In genomic region chr17:28513844-28514243, GRCm38 (mm10) we compare ENCODE assay signal across 13 mouse cellular contexts. TPM values are rescaled to one million over a fixed set of nuclear protein-coding genes. Genes with fewer than 3 reads are reported as not detected.
DNase-seq lines count a peak whose midpoint lies in the region; ATAC-seq lines count a peak whose summit lies in the region.
"Had no signal": no experiment of that assay in that cellular context is flagged by ENCODE, and none has a peak within 500 bp of the region (broad histone marks: within the 10 kb centered on the region; RNA-seq: fewer than 3 reads in every experiment).

No protein-coding gene starts in this region.

- no peaks in the 10 kb centered on the region for H3K36me3 ChIP-seq in forebrain, embryonic 12.5 days (replicated peaks)
- H3K36me3 ChIP-seq in forebrain, embryonic 11.5 days (ENCODE audit: control insufficient read depth, insufficient read depth, low read length), result no peaks in the 10 kb centered on the region
- H3K36me3 ChIP-seq in liver, embryonic 15.5 days (replicated peaks), result no peaks in the 10 kb centered on the region
- no peaks in the 10 kb centered on the region for H3K36me3 ChIP-seq in liver, embryonic 12.5 days
- no peaks in the 10 kb centered on the region for H3K36me3 ChIP-seq in forebrain, embryonic 15.5 days

- no peak for DNase-seq in forebrain, embryonic 11.5 days (ENCODE audit: low spot score)
- DNase-seq in cerebellum, adult 9-11 months, result no peak
- DNase-seq: thymus, postnatal 14 days had no signal

- H3K9ac ChIP-seq in forebrain, embryonic 12.5 days, result no peak overlapping the region
- H3K9ac ChIP-seq in forebrain, embryonic 11.5 days (ENCODE audit: low read length), result no peak overlapping the region
- H3K9ac ChIP-seq in liver, embryonic 15.5 days, result no peak overlapping the region
- no peak overlapping the region for H3K9ac ChIP-seq in liver, embryonic 12.5 days
- H3K9ac ChIP-seq in forebrain, embryonic 15.5 days (replicated peaks), result no peak overlapping the region

- 0 out of 2 replicates have a peak overlapping the region, but pooled peaks have one; percentile 25 for H3K27ac ChIP-seq in forebrain, embryonic 12.5 days
- H3K27ac ChIP-seq in forebrain, embryonic 11.5 days (ENCODE audit: low read depth, low read length), result no peak overlapping the region
- peak overlapping the region; percentile 66 for H3K27ac ChIP-seq in liver, embryonic 15.5 days (replicated peaks)
- H3K27ac ChIP-seq in liver, embryonic 12.5 days, result no peak overlapping the region
- no peak overlapping the region for H3K27ac ChIP-seq in forebrain, embryonic 15.5 days (replicated peaks)

- peaks cover 41% of the 10 kb centered on the region for H3K27me3 ChIP-seq in forebrain, embryonic 12.5 days
- peaks cover 6% of the 10 kb centered on the region for H3K27me3 ChIP-seq in forebrain, embryonic 11.5 days (ENCODE audit: control insufficient read depth, insufficient read depth, low read length)
- peaks cover 43% of the 10 kb centered on the region for H3K27me3 ChIP-seq in liver, embryonic 15.5 days
- peaks cover 75% of the 10 kb centered on the region for H3K27me3 ChIP-seq in liver, embryonic 12.5 days (replicated peaks)
- 0 out of 2 replicates have a peak, but pooled peaks cover 4% of the 10 kb centered on the region for H3K27me3 ChIP-seq in forebrain, embryonic 15.5 days

- peaks cover 29% of the 10 kb centered on the region for H3K4me1 ChIP-seq in forebrain, embryonic 12.5 days
- H3K4me1 ChIP-seq in forebrain, embryonic 11.5 days (replicated peaks; ENCODE audit: control insufficient read depth, insufficient read depth, low read length), result peaks cover 23% of the 10 kb centered on the region
- H3K4me1 ChIP-seq in liver, embryonic 15.5 days (replicated peaks), result peaks cover 50% of the 10 kb centered on the region
- H3K4me1 ChIP-seq in liver, embryonic 12.5 days, result peaks cover 53% of the 10 kb centered on the region
- H3K4me1 ChIP-seq in forebrain, embryonic 15.5 days, result peaks cover 25% of the 10 kb centered on the region

- no peak overlapping the region for H3K4me3 ChIP-seq in forebrain, embryonic 12.5 days (replicated peaks)
- H3K4me3 ChIP-seq in forebrain, embryonic 11.5 days (ENCODE audit: low read depth, low read length), result no peak overlapping the region
- no peak overlapping the region for H3K4me3 ChIP-seq in liver, embryonic 15.5 days (replicated peaks)
- H3K4me3 ChIP-seq in liver, embryonic 12.5 days, result no peak overlapping the region
- no peak overlapping the region for H3K4me3 ChIP-seq in forebrain, embryonic 15.5 days

- no peak for ATAC-seq in forebrain, embryonic 12.5 days (ENCODE audit: low FRiP score)
- ATAC-seq in forebrain, embryonic 11.5 days (replicated peaks; ENCODE audit: low FRiP score), result no peak
- ATAC-seq in liver, embryonic 15.5 days (ENCODE audit: insufficient read depth), result no peak
- ATAC-seq in liver, embryonic 12.5 days, result no peak
- peak; percentile 14 to 15; a peak in 2 of 4 replicates for ATAC-seq in hematopoietic stem cell, adult 5-6 weeks (replicated peaks in 1 of 2; ENCODE audit: insufficient read depth in 1 of 2, low FRiP score in 2 of 2, low TSS enrichment in 1 of 2, low read depth in 1 of 2, poor library complexity in 2 of 2, severe bottlenecking in 2 of 2)
- ATAC-seq in monocyte, adult 5-6 weeks (replicated peaks; ENCODE audit: insufficient number of reproducible peaks, low FRiP score, low TSS enrichment, poor library complexity, severe bottlenecking), result 0 out of 2 replicates have a peak, but pooled peaks have one; percentile 6
- ATAC-seq in forebrain, embryonic 15.5 days (replicated peaks), result no peak

- no peak overlapping the region for H3K4me2 ChIP-seq in forebrain, embryonic 12.5 days
- no peak overlapping the region for H3K4me2 ChIP-seq in forebrain, embryonic 11.5 days (ENCODE audit: low read depth, low read length, severe bottlenecking)
- H3K4me2 ChIP-seq in liver, embryonic 15.5 days, result 0 out of 2 replicates have a peak overlapping the region, but pooled peaks have one; percentile 1
- H3K4me2 ChIP-seq in liver, embryonic 12.5 days, result no peak overlapping the region
- no peak overlapping the region for H3K4me2 ChIP-seq in forebrain, embryonic 15.5 days (replicated peaks)

- no peaks in the 10 kb centered on the region for H3K9me3 ChIP-seq in forebrain, embryonic 12.5 days
- no peaks in the 10 kb centered on the region for H3K9me3 ChIP-seq in forebrain, embryonic 11.5 days (ENCODE audit: control insufficient read depth, low read length)
- no peaks in the 10 kb centered on the region for H3K9me3 ChIP-seq in liver, embryonic 15.5 days (replicated peaks)
- no peaks in the 10 kb centered on the region for H3K9me3 ChIP-seq in liver, embryonic 12.5 days (replicated peaks)
- no peaks in the 10 kb centered on the region for H3K9me3 ChIP-seq in forebrain, embryonic 15.5 days

- WGBS in forebrain, embryonic 12.5 days, result 72% methylated on average over 7 of the region's 7 CpGs
- 68% methylated on average over 7 of the region's 7 CpGs for WGBS in forebrain, embryonic 11.5 days
- 21% methylated on average over 7 of the region's 7 CpGs for WGBS in liver, embryonic 15.5 days (ENCODE audit: insufficient replicate concordance)
- WGBS in liver, embryonic 12.5 days (ENCODE audit: insufficient replicate concordance), result 13% methylated on average over 7 of the region's 7 CpGs
- WGBS in forebrain, embryonic 15.5 days, result 72% methylated on average over 7 of the region's 7 CpGs

RNA-seq across cellular contexts. Expression of gene Fkbp5, which starts 3.5 kb away (rescaled TPM):
- polyA plus RNA-seq in forebrain, embryonic 12.5 days (2016; fragmentation: Nextera tagmentation; extraction: Ambion mirVana), result 34.9 and 37.4 TPM in 2 replicates
- 11.4 and 11.5 TPM in 2 replicates for polyA plus RNA-seq in forebrain, embryonic 11.5 days (2014; fragmentation: Nextera tagmentation; extraction: Ambion mirVana)
- 15.0 and 17.5 TPM in 2 replicates for polyA plus RNA-seq in liver, embryonic 15.5 days (2015; fragmentation: Nextera tagmentation; extraction: Ambion mirVana)
- polyA plus RNA-seq in liver, embryonic 12.5 days (2016; fragmentation: Nextera tagmentation; extraction: Ambion mirVana), result 16.6 and 17.0 TPM in 2 replicates
- 46.6 and 47.5 TPM in 2 replicates for total RNA-seq in hematopoietic stem cell, adult 5-6 weeks (2017)
- total RNA-seq in monocyte, adult 5-6 weeks (2017), result 9.1 to 23.2 TPM (median 11.9 TPM) in 3 replicates
- 32.8 and 34.6 TPM in 2 replicates for polyA plus RNA-seq in forebrain, embryonic 15.5 days (2015; fragmentation: Nextera tagmentation; extraction: Ambion mirVana)

RNA-seq across cellular contexts. Expression of gene Armc12, which starts 16.8 kb away (rescaled TPM):
- not detected in 2 replicates for polyA plus RNA-seq in forebrain, embryonic 12.5 days (2016; fragmentation: Nextera tagmentation; extraction: Ambion mirVana)
- not detected in 2 replicates for polyA plus RNA-seq in forebrain, embryonic 11.5 days (2014; fragmentation: Nextera tagmentation; extraction: Ambion mirVana)
- polyA plus RNA-seq in liver, embryonic 15.5 days (2015; fragmentation: Nextera tagmentation; extraction: Ambion mirVana), result not detected in 2 replicates
- not detected in 2 replicates for polyA plus RNA-seq in liver, embryonic 12.5 days (2016; fragmentation: Nextera tagmentation; extraction: Ambion mirVana)
- total RNA-seq in hematopoietic stem cell, adult 5-6 weeks (2017), result not detected in 2 replicates
- 2.2 TPM in 1 of 3 replicates, not detected in the others for total RNA-seq in monocyte, adult 5-6 weeks (2017)
- polyA plus RNA-seq in forebrain, embryonic 15.5 days (2015; fragmentation: Nextera tagmentation; extraction: Ambion mirVana), result not detected in 2 replicates
- polyA plus RNA-seq: embryonic facial prominence, embryonic 11.5 days; hindbrain, embryonic 11.5 days; limb, embryonic 11.5 days; neural tube, embryonic 11.5 days had no signal

RNA-seq across cellular contexts. Expression of gene Clpsl2, which starts 35.4 kb away (rescaled TPM):
- polyA plus RNA-seq in forebrain, embryonic 12.5 days (2016; fragmentation: Nextera tagmentation; extraction: Ambion mirVana), result not detected in 2 replicates
- not detected in 2 replicates for polyA plus RNA-seq in forebrain, embryonic 11.5 days (2014; fragmentation: Nextera tagmentation; extraction: Ambion mirVana)
- not detected in 2 replicates for polyA plus RNA-seq in liver, embryonic 15.5 days (2015; fragmentation: Nextera tagmentation; extraction: Ambion mirVana)
- not detected in 2 replicates for polyA plus RNA-seq in liver, embryonic 12.5 days (2016; fragmentation: Nextera tagmentation; extraction: Ambion mirVana)
- total RNA-seq in hematopoietic stem cell, adult 5-6 weeks (2017), result not detected in 2 replicates
- not detected in 3 replicates for total RNA-seq in monocyte, adult 5-6 weeks (2017)
- polyA plus RNA-seq in forebrain, embryonic 15.5 days (2015; fragmentation: Nextera tagmentation; extraction: Ambion mirVana), result not detected in 2 replicates
- polyA plus RNA-seq: embryonic facial prominence, embryonic 11.5 days; hindbrain, embryonic 11.5 days; limb, embryonic 11.5 days; neural tube, embryonic 11.5 days had no signal

RNA-seq across cellular contexts. Expression of gene Clps, which starts 46.7 kb away (rescaled TPM):
- polyA plus RNA-seq in forebrain, embryonic 12.5 days (2016; fragmentation: Nextera tagmentation; extraction: Ambion mirVana), result not detected in 2 replicates
- polyA plus RNA-seq in forebrain, embryonic 11.5 days (2014; fragmentation: Nextera tagmentation; extraction: Ambion mirVana), result not detected in 2 replicates
- 4.2 and 30.4 TPM in 2 replicates for polyA plus RNA-seq in liver, embryonic 15.5 days (2015; fragmentation: Nextera tagmentation; extraction: Ambion mirVana)
- 2.3 and 3.6 TPM in 2 replicates for polyA plus RNA-seq in liver, embryonic 12.5 days (2016; fragmentation: Nextera tagmentation; extraction: Ambion mirVana)
- total RNA-seq in hematopoietic stem cell, adult 5-6 weeks (2017), result not detected in 2 replicates
- total RNA-seq in monocyte, adult 5-6 weeks (2017), result not detected in 3 replicates
- polyA plus RNA-seq in forebrain, embryonic 15.5 days (2015; fragmentation: Nextera tagmentation; extraction: Ambion mirVana), result not detected in 2 replicates
- polyA plus RNA-seq: embryonic facial prominence, embryonic 11.5 days; hindbrain, embryonic 11.5 days; limb, embryonic 11.5 days; neural tube, embryonic 11.5 days had no signal

Comparison
In these comparisons a context has a peak if more than half of its experiments do, and no peak if none do; other contexts are left out.
1. H3K27ac ChIP-seq: peak in forebrain, embryonic 12.5 days (single experiment) and liver, embryonic 15.5 days (single experiment); none in forebrain, embryonic 11.5 days (single experiment), liver, embryonic 12.5 days (single experiment) and forebrain, embryonic 15.5 days (single experiment).
2. ATAC-seq: peak in hematopoietic stem cell, adult 5-6 weeks (2 of 2) and monocyte, adult 5-6 weeks (single experiment); none in forebrain, embryonic 12.5 days (single experiment), forebrain, embryonic 11.5 days (single experiment), liver, embryonic 15.5 days (single experiment), liver, embryonic 12.5 days (single experiment) and forebrain, embryonic 15.5 days (single experiment).